Mouse (Mus musculus) cerebellum, adult 2 months (tissue): ENCODE measurements around the gene Zfp384.

Experiments
- CTCF ChIP-seq: fragments of 200-500 bp; IDR thresholded peaks from 2 replicates; pipeline ENCODE4 v1.5.1; 2011; ENCODE audit warnings: low read depth, mild to moderate bottlenecking, control low read depth, low read length, moderate library complexity, borderline replicate concordance; ENCODE audit not compliant: insufficient read depth
- POLR2A ChIP-seq: fragments of 200-500 bp; IDR thresholded peaks from 2 replicates; pipeline ENCODE4 v1.6.1; 2011; ENCODE audit warnings: low read length, control low read depth, borderline replicate concordance; ENCODE audit not compliant: insufficient read depth

DNA sequence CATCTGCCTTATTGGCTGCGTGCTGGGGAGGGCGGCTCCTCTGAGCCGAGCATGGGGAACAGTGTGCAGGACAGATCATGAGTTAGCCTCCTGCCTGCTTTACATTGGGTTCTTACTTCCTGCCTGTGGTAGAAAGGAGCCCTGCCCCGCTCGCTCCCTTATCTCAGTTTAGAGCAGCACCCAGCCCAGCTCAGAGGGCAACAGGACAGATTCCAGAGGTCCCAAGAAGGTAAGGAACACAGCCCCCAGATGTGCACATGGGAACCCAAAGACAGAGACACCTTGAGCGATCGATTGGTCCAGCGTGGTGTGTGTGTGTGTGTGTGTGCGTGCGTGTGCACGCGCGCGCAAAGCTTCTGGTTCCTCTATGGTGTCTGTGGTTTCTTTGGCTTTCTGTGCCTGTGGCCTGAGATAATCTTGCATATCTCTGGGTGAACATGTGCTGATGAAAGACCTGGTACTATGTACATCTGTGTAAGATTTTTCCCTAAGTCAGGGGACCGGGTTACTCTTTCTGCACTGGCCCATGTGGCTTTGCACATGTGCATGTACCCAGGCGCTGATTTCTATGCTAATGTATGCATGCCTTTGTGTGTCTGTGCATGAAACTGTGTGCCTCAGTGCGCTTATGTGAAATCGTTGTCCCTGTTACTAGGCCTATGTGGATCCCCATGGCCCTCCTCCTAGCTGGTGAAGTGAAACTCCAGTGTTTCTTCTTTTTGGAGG is 62.4 kb downstream of the Zfp384 start:
- TF ChIP-seq POLR2A (no peak), CTCF (no peak)
